Mouse (Mus musculus) stomach, postnatal 0 days (tissue): ENCODE results near the gene Pnliprp2.

Experiments used
- CTCF ChIP-seq: IDR thresholded peaks from 2 replicates; pipeline ENCODE4 v1.5.1; 2016; ENCODE audit warnings: antibody characterized with exemption, low read depth, mild to moderate bottlenecking, moderate library complexity
- EP300 ChIP-seq: optimal IDR thresholded peaks from 2 replicates; pipeline ENCODE3; 2016; ENCODE audit warnings: antibody characterized with exemption

DNA sequence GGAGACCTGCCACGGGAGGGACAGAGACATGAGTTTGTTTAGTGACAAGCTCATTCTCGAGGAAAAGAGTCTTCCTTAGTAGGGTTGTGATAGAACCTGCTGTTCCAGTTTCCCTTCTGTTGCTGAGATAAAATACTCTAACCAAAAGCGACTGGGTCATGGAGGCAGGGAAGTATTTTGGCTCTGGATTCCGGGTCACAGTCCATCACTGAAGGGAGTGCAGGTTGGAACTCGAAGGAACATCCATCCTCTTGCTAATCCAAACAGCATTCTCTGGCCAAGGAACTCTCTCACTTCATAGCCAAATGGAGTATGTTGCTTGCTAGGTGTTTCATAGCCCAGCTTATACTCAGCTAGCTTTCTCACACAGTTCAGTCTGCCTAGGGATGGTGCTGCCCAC is 16.9 kb downstream of the Pnliprp2 start:
- no peak for TF ChIP-seq CTCF
- no peak for TF ChIP-seq EP300
